ENCODE assay signal across 8 mouse cellular contexts in genomic region chr4:57904211-57904610, GRCm38 (mm10). TPM values are rescaled to one million over a fixed set of nuclear protein-coding genes. Genes with fewer than 3 reads are reported as not detected.
DNase-seq lines count a peak whose midpoint lies in the region; ATAC-seq and TF ChIP-seq lines count a peak whose summit lies in the region.

No protein-coding gene starts in this region.

- peak; percentile 58 for DNase-seq in 416B (ENCODE audit: low read depth)
- DNase-seq in Muller cell, postnatal 12 days (ENCODE audit: inconsistent ontology term), result peak; percentile 48
- peak; percentile 72 for DNase-seq in gastrocnemius, postnatal 10 days
- DNase-seq in liver, embryonic 14.5 days (ENCODE audit: low read depth in 3 of 3, low spot score in 3 of 3), result no peak
- DNase-seq in neural tube, embryonic 11.5 days (ENCODE audit: low spot score), result peak; percentile 77
- peak; percentile 83 for DNase-seq in testis, postnatal 10 days (ENCODE audit: low spot score)

- H3K36me3 ChIP-seq in kidney, embryonic 14.5 days (ENCODE audit: control insufficient read depth, insufficient read depth, low read length), result no peaks in the 10 kb centered on the region
- no peaks in the 10 kb centered on the region for H3K36me3 ChIP-seq in liver, embryonic 14.5 days (replicated peaks; ENCODE audit: control insufficient read depth, insufficient read depth, low read depth)
- no peaks in the 10 kb centered on the region for H3K36me3 ChIP-seq in neural tube, embryonic 11.5 days (ENCODE audit: control insufficient read depth, insufficient read depth, low read length)

- H3K4me3 ChIP-seq in kidney, embryonic 14.5 days (ENCODE audit: low read length), result no peak overlapping the region
- H3K4me3 ChIP-seq in liver, embryonic 14.5 days (ENCODE audit: insufficient read depth in 1 of 2, low read depth in 2 of 2, low read length in 2 of 2), result no peak overlapping the region
- no peak overlapping the region for H3K4me3 ChIP-seq in neural tube, embryonic 11.5 days (ENCODE audit: low read depth, low read length)

- no peak overlapping the region for H3K27ac ChIP-seq in kidney, embryonic 14.5 days (ENCODE audit: low read depth, low read length)
- no peak overlapping the region for H3K27ac ChIP-seq in liver, embryonic 14.5 days
- no peak overlapping the region for H3K27ac ChIP-seq in neural tube, embryonic 11.5 days (ENCODE audit: low read depth, low read length)

- peak; percentile 87 for TF ChIP-seq CTCF in liver, embryonic 14.5 days (IDR thresholded peaks at IDR 0.05; ENCODE audit: low read depth)

- no peaks in the 10 kb centered on the region for H3K4me1 ChIP-seq in kidney, embryonic 14.5 days (ENCODE audit: control insufficient read depth, insufficient read depth, low read length)
- no peaks in the 10 kb centered on the region for H3K4me1 ChIP-seq in liver, embryonic 14.5 days (replicated peaks; ENCODE audit: control insufficient read depth in 2 of 2, insufficient read depth in 2 of 2, low read length in 1 of 2)
- H3K4me1 ChIP-seq in neural tube, embryonic 11.5 days (ENCODE audit: control insufficient read depth, insufficient read depth, low read length), result no peaks in the 10 kb centered on the region

- H3K4me2 ChIP-seq in kidney, embryonic 14.5 days (replicated peaks; ENCODE audit: low read depth, low read length), result no peak overlapping the region
- H3K4me2 ChIP-seq in liver, embryonic 14.5 days (ENCODE audit: low read depth), result no peak overlapping the region
- H3K4me2 ChIP-seq in neural tube, embryonic 11.5 days (ENCODE audit: low read depth), result no peak overlapping the region

- no peak for TF ChIP-seq EP300 in liver, embryonic 14.5 days (IDR thresholded peaks at IDR 0.05; ENCODE audit: low read depth)

- H3K9me3 ChIP-seq in kidney, embryonic 14.5 days (ENCODE audit: control insufficient read depth, low read length), result no peaks in the 10 kb centered on the region
- H3K9me3 ChIP-seq in liver, embryonic 14.5 days (ENCODE audit: control insufficient read depth, low read length), result no peaks in the 10 kb centered on the region
- H3K9me3 ChIP-seq in neural tube, embryonic 11.5 days (ENCODE audit: control insufficient read depth, low read length), result no peaks in the 10 kb centered on the region

- no peaks in the 10 kb centered on the region for H3K27me3 ChIP-seq in kidney, embryonic 14.5 days (ENCODE audit: control insufficient read depth, insufficient read depth, low read length)
- no peaks in the 10 kb centered on the region for H3K27me3 ChIP-seq in liver, embryonic 14.5 days (ENCODE audit: control insufficient read depth, insufficient read depth, low read length)
- H3K27me3 ChIP-seq in neural tube, embryonic 11.5 days (ENCODE audit: control insufficient read depth, insufficient read depth, low read length), result no peaks in the 10 kb centered on the region

- no peak overlapping the region for H3K9ac ChIP-seq in kidney, embryonic 14.5 days (ENCODE audit: low read depth, low read length)
- H3K9ac ChIP-seq in liver, embryonic 14.5 days (replicated peaks), result no peak overlapping the region
- no peak overlapping the region for H3K9ac ChIP-seq in neural tube, embryonic 11.5 days (ENCODE audit: low read length)

- peak; percentile 69 for ATAC-seq in common myeloid progenitor, adult 5-6 weeks (replicated peaks; ENCODE audit: low read depth, poor library complexity, severe bottlenecking)
- ATAC-seq in kidney, embryonic 14.5 days (ENCODE audit: low FRiP score, low TSS enrichment), result peak; percentile 56
- no peak for ATAC-seq in liver, embryonic 14.5 days (ENCODE audit: insufficient read depth)
- 0 out of 2 replicates have a peak, but pooled peaks have one; percentile 40 for ATAC-seq in neural tube, embryonic 11.5 days (ENCODE audit: insufficient read depth, low FRiP score, low TSS enrichment)

- WGBS in kidney, embryonic 14.5 days, result 11% methylated on average over 5 of the region's 5 CpGs
- WGBS in liver, embryonic 14.5 days (ENCODE audit: insufficient replicate concordance), result 6% methylated on average over 5 of the region's 5 CpGs
- 13% methylated on average over 5 of the region's 5 CpGs for WGBS in neural tube, embryonic 11.5 days

RNA-seq across cellular contexts. Expression of gene D630039A03Rik, which starts 11.9 kb away (rescaled TPM):
- total RNA-seq in common myeloid progenitor, adult 5-6 weeks (2017), result not detected in 2 replicates
- total RNA-seq in gastrocnemius, postnatal 10 days (2021), result under 1 TPM; 0.09 to 0.14 TPM
- 0.70 and 1.0 TPM in 2 replicates for polyA plus RNA-seq in kidney, embryonic 14.5 days (2014; fragmentation: Nextera tagmentation; extraction: Ambion mirVana)
- 0.31 and 0.39 TPM in 2 replicates for polyA plus RNA-seq in liver, embryonic 14.5 days (2012; rRNA removed)
- 0.14 and 0.15 TPM in 2 replicates for polyA plus RNA-seq in liver, embryonic 14.5 days (2014; fragmentation: Nextera tagmentation; extraction: Ambion mirVana)
- polyA plus RNA-seq in neural tube, embryonic 11.5 days (2014; fragmentation: Nextera tagmentation; extraction: Ambion mirVana), result 0.43 and 0.65 TPM in 2 replicates

RNA-seq across cellular contexts. Expression of gene Txn1, which starts 52.0 kb away (rescaled TPM):
- total RNA-seq in common myeloid progenitor, adult 5-6 weeks (2017), result 148 and 206 TPM in 2 replicates
- total RNA-seq in gastrocnemius, postnatal 10 days (2021), result 100 to 1,000 TPM; 123 to 131 TPM
- polyA plus RNA-seq in kidney, embryonic 14.5 days (2014; fragmentation: Nextera tagmentation; extraction: Ambion mirVana), result 493 and 617 TPM in 2 replicates
- polyA plus RNA-seq in liver, embryonic 14.5 days (2012; rRNA removed), result 139 and 165 TPM in 2 replicates
- 250 and 254 TPM in 2 replicates for polyA plus RNA-seq in liver, embryonic 14.5 days (2014; fragmentation: Nextera tagmentation; extraction: Ambion mirVana)
- polyA plus RNA-seq in neural tube, embryonic 11.5 days (2014; fragmentation: Nextera tagmentation; extraction: Ambion mirVana), result 358 and 384 TPM in 2 replicates

Comparison
In these comparisons a context has a peak if more than half of its experiments do, and no peak if none do; other contexts are left out.
1. DNase-seq: peak in 416B (single experiment), Muller cell, postnatal 12 days (single experiment), gastrocnemius, postnatal 10 days (single experiment), neural tube, embryonic 11.5 days (single experiment) and testis, postnatal 10 days (single experiment); none in liver, embryonic 14.5 days (0 of 3).